Mouse (Mus musculus): Measurements from ENCODE around the gene Gm7534. TPM values are rescaled to one million over a fixed set of nuclear protein-coding genes. Genes with fewer than 3 reads are reported as not detected.

The Gm7534 gene
- polyA plus RNA-seq, 1 experiment: not detected

GRCm38 (mm10) chr4:134245148-134245843, 42.5 kb upstream of the Gm7534 start, which contains the start of gene Zfp593:
Gene Zfp593, minus strand, starts transcription at chr4:134245592.
- Histone ChIP-seq H3K27ac (ENCODE audit: insufficient read depth, low read length) (no peak within 1 kb of the TSS), H3K4me3 (ENCODE audit: insufficient read depth, low read length) (peak within 1 kb of the TSS; percentile 68), H3K4me1 (ENCODE audit: control insufficient read depth, insufficient read depth, low read length) (0 out of 2 replicates have a peak, but pooled peaks cover 1% of the 10 kb centered on the region)
- TF ChIP-seq CTCF (IDR thresholded peaks at IDR 0.05; ENCODE audit: extremely low read depth, insufficient read depth, low read length): peak; percentile 69
- peak; percentile 47; the same call in 1 of the 2 replicates for TF ChIP-seq POLR2A (IDR thresholded peaks at IDR 0.05; ENCODE audit: extremely low read depth, insufficient read depth, low read length)

- no peak within 1 kb of the TSS for H3K27ac ChIP-seq (ENCODE audit: insufficient read depth, low read length)
- TF ChIP-seq POLR2A (IDR thresholded peaks at IDR 0.05; ENCODE audit: extremely low read depth, insufficient read depth, low read length) (no peak), CTCF (IDR thresholded peaks at IDR 0.05; ENCODE audit: extremely low read depth, insufficient read depth, low read length) (no peak)
- peaks cover 4% of the 10 kb centered on the region; the same call in 1 of the 2 replicates for H3K4me1 ChIP-seq (ENCODE audit: control insufficient read depth, insufficient read depth, low read length)
- H3K4me3 ChIP-seq (ENCODE audit: insufficient read depth, low read length): peak within 1 kb of the TSS; percentile 68; the same call in 1 of the 2 replicates
Measured at GRCm38 (mm10) chr4:134243516-134244250, 40.9 kb upstream of the Gm7534 start, which contains the start of gene E130218I03Rik. Gene E130218I03Rik, plus strand, starts transcription at chr4:134243662.

GRCm38 (mm10) chr4:134238686-134239085, 35.9 kb upstream of the Gm7534 start:
- Histone ChIP-seq H3K27ac (ENCODE audit: insufficient read depth, low read length) (no peak overlapping the region), H3K4me3 (ENCODE audit: insufficient read depth, low read length) (no peak overlapping the region), H3K4me1 (ENCODE audit: control insufficient read depth, insufficient read depth, low read length) (peaks cover 3% of the 10 kb centered on the region; the same call in 1 of the 2 replicates)
- TF ChIP-seq POLR2A (IDR thresholded peaks at IDR 0.05; ENCODE audit: extremely low read depth, insufficient read depth, low read length) (no peak), CTCF (IDR thresholded peaks at IDR 0.05; ENCODE audit: extremely low read depth, insufficient read depth, low read length) (no peak)

GRCm38 (mm10) chr4:134238279-134238651, 35.5 kb upstream of the Gm7534 start, which contains the start of gene Cnksr1:
Gene Cnksr1, minus strand, starts transcription at chr4:134238399.
- H3K4me3 ChIP-seq (ENCODE audit: insufficient read depth, low read length): no peak within 1 kb of the TSS

GRCm38 (mm10) chr4:134237582-134238278, 34.9 kb upstream of the Gm7534 start:
- Histone ChIP-seq H3K4me3 (ENCODE audit: insufficient read depth, low read length) (no peak overlapping the region), H3K4me1 (ENCODE audit: control insufficient read depth, insufficient read depth, low read length) (peaks cover 3% of the 10 kb centered on the region; the same call in 1 of the 2 replicates), H3K27ac (ENCODE audit: insufficient read depth, low read length) (no peak overlapping the region)
- TF ChIP-seq CTCF (IDR thresholded peaks at IDR 0.05; ENCODE audit: extremely low read depth, insufficient read depth, low read length) (no peak), POLR2A (IDR thresholded peaks at IDR 0.05; ENCODE audit: extremely low read depth, insufficient read depth, low read length) (no peak)

More at GRCm38 (mm10) chr4:134238279-134238651, 35.5 kb upstream of the Gm7534 start, which contains the start of gene Cnksr1:
- TF ChIP-seq CTCF (IDR thresholded peaks at IDR 0.05; ENCODE audit: extremely low read depth, insufficient read depth, low read length) (no peak), POLR2A (IDR thresholded peaks at IDR 0.05; ENCODE audit: extremely low read depth, insufficient read depth, low read length) (no peak)
- Histone ChIP-seq H3K4me1 (ENCODE audit: control insufficient read depth, insufficient read depth, low read length) (peaks cover 3% of the 10 kb centered on the region; the same call in 1 of the 2 replicates), H3K27ac (ENCODE audit: insufficient read depth, low read length) (no peak within 1 kb of the TSS)

GRCm38 (mm10) chr4:134234876-134235275, 32.1 kb upstream of the Gm7534 start:
- Histone ChIP-seq H3K27ac (ENCODE audit: insufficient read depth, low read length) (no peak overlapping the region), H3K4me1 (ENCODE audit: control insufficient read depth, insufficient read depth, low read length) (peaks cover 3% of the 10 kb centered on the region; the same call in 1 of the 2 replicates), H3K4me3 (ENCODE audit: insufficient read depth, low read length) (no peak overlapping the region)
- TF ChIP-seq CTCF (IDR thresholded peaks at IDR 0.05; ENCODE audit: extremely low read depth, insufficient read depth, low read length): no peak
- TF ChIP-seq POLR2A (IDR thresholded peaks at IDR 0.05; ENCODE audit: extremely low read depth, insufficient read depth, low read length): no peak

- Histone ChIP-seq H3K4me1 (ENCODE audit: control insufficient read depth, insufficient read depth, low read length) (no peaks in the 10 kb centered on the region), H3K4me3 (ENCODE audit: insufficient read depth, low read length) (no peak overlapping the region), H3K27ac (ENCODE audit: insufficient read depth, low read length) (no peak overlapping the region)
- no peak for TF ChIP-seq CTCF (IDR thresholded peaks at IDR 0.05; ENCODE audit: extremely low read depth, insufficient read depth, low read length)
Measured at GRCm38 (mm10) chr4:134230431-134230830, 27.6 kb upstream of the Gm7534 start.

- H3K4me3 ChIP-seq (ENCODE audit: insufficient read depth, low read length): no peak within 1 kb of the TSS
- peak; percentile 21; the same call in 1 of the 2 replicates for TF ChIP-seq CTCF (IDR thresholded peaks at IDR 0.05; ENCODE audit: extremely low read depth, insufficient read depth, low read length)
- TF ChIP-seq POLR2A (IDR thresholded peaks at IDR 0.05; ENCODE audit: extremely low read depth, insufficient read depth, low read length): no peak
- no peaks in the 10 kb centered on the region for H3K4me1 ChIP-seq (ENCODE audit: control insufficient read depth, insufficient read depth, low read length)
- H3K27ac ChIP-seq (ENCODE audit: insufficient read depth, low read length): no peak within 1 kb of the TSS
Measured at GRCm38 (mm10) chr4:134227194-134227593, 24.4 kb upstream of the Gm7534 start, which contains the start of gene Catsper4. Gene Catsper4, minus strand, starts transcription at chr4:134227383.

Measured in cortical plate, adult 2 months (tissue).